Mouse (Mus musculus) inflammation-experienced regulatory T-cells (primary cell): ENCODE results near the gene Cryga. TPM values are rescaled to one million over a fixed set of nuclear protein-coding genes. Genes with fewer than 3 reads are reported as not detected.

Source experiments
- polyA plus RNA-seq, 2 experiments: library from polyadenylated mRNA; unstranded; fragments of 100-300 nt; shearing (Covaris generic); gene quantifications; one replicate each; pipeline ENCODE4 v1.2.1; 2017

Cryga gene
- polyA plus RNA-seq: not detected

GRCm38 (mm10) chr1:65103273-65103672 lies at the start of gene Cryga:
Cryga (minus strand) TSS chr1:65103373.

GRCm38 (mm10) chr1:65122574-65123372 lies 19.6 kb upstream of the Cryga start, which contains the start of gene D630023F18Rik:
D630023F18Rik (minus strand) TSS chr1:65123214.

DNA sequence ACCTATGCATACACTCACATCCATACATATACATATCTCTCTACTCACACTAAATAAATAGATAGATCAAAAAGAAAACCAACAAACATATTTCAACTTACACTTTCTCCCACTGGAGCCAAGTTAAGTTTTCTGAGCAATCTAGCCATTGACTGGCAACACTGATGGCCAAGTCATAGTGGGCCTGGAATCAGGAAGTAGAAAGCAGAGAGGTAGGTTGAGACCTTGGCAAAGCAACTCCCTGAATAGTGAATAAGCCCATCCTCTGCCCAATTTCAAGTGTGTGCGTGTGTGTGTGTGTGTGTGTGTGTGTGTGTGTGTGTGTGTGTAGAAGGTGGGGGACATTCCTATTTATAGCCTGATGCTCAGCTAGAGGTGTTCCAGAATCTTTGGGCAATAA lies 16.3 kb upstream of the Cryga start, which contains the start of gene Gm28845:
TSS of gene Gm28845 (minus strand) at position 121 of the 400 bp plus-strand sequence.

GRCm38 (mm10) chr1:65082188-65082587 lies 21.0 kb downstream of the Cryga start, which contains the start of gene Crygb:
Crygb (minus strand) TSS chr1:65082288.

GRCm38 (mm10) chr1:65073589-65073988 lies 29.6 kb downstream of the Cryga start, which contains the start of gene Crygc:
Crygc (minus strand) TSS chr1:65073689.

DNA sequence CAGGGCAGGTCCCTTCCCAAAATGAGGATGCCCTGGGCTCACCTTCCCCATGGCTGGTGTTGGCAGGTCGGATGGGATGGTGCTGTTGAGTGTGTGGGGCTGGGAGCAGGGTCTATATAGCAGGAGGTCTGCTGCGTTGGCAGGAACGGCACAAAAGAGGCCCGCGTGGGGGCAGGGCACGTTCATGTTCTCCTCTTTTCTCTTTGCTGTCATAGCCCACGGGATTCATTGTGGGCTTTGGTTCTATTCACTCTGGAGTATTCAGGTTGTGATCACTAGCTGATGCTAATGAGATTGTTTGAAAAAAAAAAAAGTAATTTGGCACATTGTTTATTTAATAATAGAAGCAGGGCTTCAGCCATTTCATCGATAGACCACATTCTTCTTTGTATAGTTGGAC lies 39.8 kb downstream of the Cryga start, which contains the start of gene Crygd:
TSS of gene Crygd (minus strand) at position 101 of the 400 bp plus-strand sequence.

DNA sequence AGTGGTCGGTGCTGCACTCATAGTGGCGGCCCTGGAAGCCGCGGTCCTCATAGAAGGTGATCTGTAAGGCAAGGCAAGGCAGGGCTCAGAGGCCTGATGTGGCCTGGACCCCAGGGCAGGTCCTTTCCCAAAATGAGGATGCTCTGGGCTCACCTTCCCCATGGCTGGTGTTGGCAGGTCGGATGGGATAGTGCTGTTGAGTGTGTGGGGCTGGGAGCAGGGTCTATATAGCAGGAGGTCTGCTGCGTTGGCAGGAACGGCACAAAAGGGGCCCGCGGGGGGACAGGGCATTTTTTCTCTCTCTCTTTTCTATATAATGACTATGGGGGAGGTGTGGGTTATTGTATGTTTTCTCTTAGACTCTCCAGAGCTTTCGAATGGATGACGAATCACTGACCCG lies 52.2 kb downstream of the Cryga start, which contains the start of gene Cryge:
TSS of gene Cryge (minus strand) at position 198 of the 400 bp plus-strand sequence.

Other genes with a start within 250 kb of the Cryga start
- 1 to 10 TPM; 7.1 to 9.5 TPM for gene Plekhm3, start 146.5 kb downstream of the Cryga start, polyA plus RNA-seq
- 1 to 10 TPM in 1 of 2 experiments, under 1 TPM in 1; 0.43 to 4.0 TPM for gene Akr1cl, start 70.6 kb downstream of the Cryga start, polyA plus RNA-seq
- gene Cryge, start 52.2 kb downstream of the Cryga start, polyA plus RNA-seq: not detected
- not detected for gene Crygd, start 39.9 kb downstream of the Cryga start, polyA plus RNA-seq
- under 1 TPM in 1 of 2 experiments, not detected in 1; 0.64 TPM for gene Crygc, start 29.7 kb downstream of the Cryga start, polyA plus RNA-seq
- not detected for gene Crygb, start 21.1 kb downstream of the Cryga start, polyA plus RNA-seq
- gene Gm28845, start 16.2 kb upstream of the Cryga start, polyA plus RNA-seq: not detected
- gene D630023F18Rik, start 19.8 kb upstream of the Cryga start, polyA plus RNA-seq: under 1 TPM in 1 of 2 experiments, not detected in 1; 0.18 TPM
- 10 to 100 TPM; 10.4 to 11.6 TPM for gene Idh1, start 83.1 kb upstream of the Cryga start, polyA plus RNA-seq
- gene Pikfyve, start 83.3 kb upstream of the Cryga start, polyA plus RNA-seq: 10 to 100 TPM; 17.2 to 22.1 TPM
- gene Pth2r, start 178.7 kb upstream of the Cryga start, polyA plus RNA-seq: under 1 TPM; 0.11 to 0.34 TPM